Mouse (Mus musculus): ENCODE measurements around the gene Zfp457. TPM values are rescaled to one million over a fixed set of nuclear protein-coding genes. Genes with fewer than 3 reads are reported as not detected.
"Not testable (repeated sequence)": the region's sequence is repeated elsewhere in the genome, so short reads cannot be mapped to it uniquely, and the experiment has no call there.

Gene Zfp457
- 1.8 and 2.4 TPM in 2 replicates for polyA plus RNA-seq (2012; rRNA removed)

- DNase-seq (ENCODE audit: low spot score) = peak; percentile 56
These were observed at the start of gene Zfp457 for GRCm38 (mm10) chr13:67305822-67306672. Gene Zfp457 (minus strand): TSS chr13:67306485.

DNA sequence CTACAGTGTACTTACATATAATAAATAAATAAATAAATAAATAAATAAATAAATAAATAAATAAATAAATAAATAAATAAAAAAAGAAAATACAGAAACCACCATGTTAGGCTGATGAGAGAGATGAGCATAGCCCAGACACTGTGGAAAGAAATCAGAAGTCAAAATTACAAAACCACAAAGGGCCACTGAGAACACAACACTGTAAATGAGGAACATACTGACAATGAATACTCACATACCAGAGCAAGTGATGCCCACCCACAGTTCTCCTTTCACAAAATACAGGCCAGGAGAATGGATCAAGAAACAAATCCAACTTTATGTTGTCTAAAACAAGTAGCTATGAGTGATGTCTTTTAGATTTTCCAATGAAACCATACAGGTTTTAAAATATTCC, 45.6 kb upstream of the Zfp457 start:
- DNase-seq (ENCODE audit: low spot score) = no peak

GRCm38 (mm10) chr13:67343422-67343821, 37.1 kb upstream of the Zfp457 start:
- DNase-seq (ENCODE audit: low spot score) = no peak

DNA sequence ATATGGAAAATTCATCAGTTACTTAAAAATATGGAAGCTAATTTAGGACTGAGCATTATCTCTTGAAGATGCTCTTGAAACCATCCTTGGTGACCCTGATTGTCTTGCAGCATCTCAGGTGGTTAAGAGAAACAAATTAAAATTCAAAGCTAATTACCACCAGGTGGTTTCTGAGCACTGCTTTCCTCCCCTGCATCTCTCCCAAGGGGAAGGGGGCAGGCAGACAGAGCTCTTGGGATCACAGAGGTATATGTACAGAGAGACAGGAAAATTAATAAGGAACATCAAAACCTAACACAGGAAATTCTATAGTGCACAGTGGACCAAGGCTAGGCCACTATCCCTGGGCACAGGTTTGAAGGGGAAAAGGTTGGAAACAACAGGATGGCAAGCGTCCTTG, 26.6 kb upstream of the Zfp457 start:
- no peak for DNase-seq (ENCODE audit: low spot score)

DNA sequence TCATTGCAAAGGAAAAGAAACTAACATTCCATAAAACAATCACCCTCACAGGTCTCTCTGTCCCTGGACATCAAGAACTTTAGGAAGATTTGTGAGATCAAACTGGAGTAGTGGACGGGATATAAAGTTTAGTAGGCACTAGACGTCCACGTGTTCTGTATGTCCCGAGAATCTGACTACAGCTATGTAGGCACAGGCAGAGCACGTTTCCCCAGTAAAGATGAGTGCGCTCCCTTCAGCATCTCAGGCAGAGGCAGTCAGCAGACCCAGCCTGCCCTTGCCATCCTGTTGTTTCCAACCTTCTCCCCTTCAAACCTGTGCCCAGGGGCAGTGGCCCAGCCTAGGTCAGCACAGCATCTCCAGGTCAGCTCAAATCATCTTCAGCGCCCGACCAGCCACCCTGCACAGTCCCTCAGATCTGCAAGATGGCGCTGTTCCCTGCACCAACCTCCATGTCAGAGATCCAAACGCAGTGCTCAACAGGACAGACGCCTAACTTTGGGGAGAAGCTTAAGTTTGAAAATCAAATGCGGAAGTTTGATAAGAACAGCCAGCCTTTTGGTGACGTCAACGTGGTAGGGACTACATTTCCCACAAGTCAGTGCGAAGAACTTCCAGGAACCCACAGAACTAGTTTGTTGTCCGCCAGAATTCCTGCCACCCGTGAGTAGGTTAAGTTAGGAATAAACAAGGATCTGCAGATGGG, 25.9 kb upstream of the Zfp457 start, which contains the start of gene Zfp595:
TSS of gene Zfp595 (minus strand) at position 552 of the 706 bp plus-strand sequence.
- DNase-seq (ENCODE audit: low spot score) = peak; percentile 49

GRCm38 (mm10) chr13:67306718-67307117, 433 bp upstream of the Zfp457 start:
- DNase-seq (ENCODE audit: low spot score) = no peak

DNA sequence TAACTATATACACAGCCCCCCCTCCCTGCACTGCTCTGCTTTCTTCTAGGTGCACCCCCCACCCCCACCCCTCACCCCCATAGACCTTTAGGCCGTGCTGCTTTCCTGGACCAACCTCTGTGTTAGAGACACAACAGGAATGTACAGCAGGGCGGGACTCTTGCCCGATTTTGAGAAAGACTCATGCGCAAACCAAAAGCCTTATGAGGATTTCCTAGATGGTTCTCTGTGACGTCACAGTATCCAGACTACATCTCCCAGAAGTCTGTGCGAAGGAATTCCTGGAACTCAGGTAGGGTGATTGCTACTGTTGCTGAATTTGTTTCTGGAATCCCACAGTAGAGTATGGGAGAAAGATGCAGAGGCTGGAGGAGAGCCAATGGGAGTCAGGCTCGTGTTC, 28.0 kb downstream of the Zfp457 start, which contains the start of gene Zfp458:
TSS of gene Zfp458 (minus strand) at position 153 of the 400 bp plus-strand sequence.
- DNase-seq (ENCODE audit: low spot score) = no peak

- DNase-seq (ENCODE audit: low spot score) = not testable (repeated sequence)
These were observed 36.8 kb downstream of the Zfp457 start for GRCm38 (mm10) chr13:67269383-67270065.

DNA sequence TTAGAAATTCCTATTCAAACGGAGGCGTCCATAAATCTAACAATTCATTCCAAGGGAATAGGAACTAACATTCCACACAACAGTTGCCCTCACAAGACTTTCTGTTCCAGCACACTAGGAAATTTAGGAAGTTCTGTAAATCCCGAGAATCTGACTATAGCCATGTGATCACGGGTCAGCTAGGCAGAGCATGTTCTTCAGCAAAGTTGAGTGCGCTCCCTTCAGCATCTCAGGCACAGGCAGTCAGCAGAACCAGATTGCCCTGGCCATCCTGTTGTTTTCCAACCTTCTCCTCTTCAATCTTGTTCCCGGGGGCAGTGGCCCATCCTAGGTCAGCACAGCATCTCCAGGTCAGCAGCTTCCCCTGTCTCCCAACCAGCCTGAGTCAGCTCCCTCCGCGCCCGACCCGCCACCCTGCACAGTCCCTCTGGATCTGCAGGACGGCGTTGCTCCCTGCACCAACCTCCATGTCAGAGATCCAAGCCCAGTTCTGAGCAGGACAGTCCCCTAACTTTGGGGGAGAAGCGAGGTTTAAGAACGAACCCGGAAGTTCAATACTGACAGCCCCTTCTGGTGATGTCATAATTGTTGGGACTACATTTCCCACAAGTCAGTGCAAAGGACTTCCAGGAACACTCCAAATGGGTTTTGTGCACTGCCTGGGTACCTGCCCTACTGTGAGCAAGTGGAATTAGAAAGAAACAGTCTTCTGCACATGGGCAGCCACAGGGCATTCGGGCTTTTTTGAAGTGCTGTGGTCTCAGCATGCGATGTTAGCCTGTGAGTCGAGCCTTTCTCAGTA, 37.5 kb downstream of the Zfp457 start:
- DNase-seq (ENCODE audit: low spot score) = peak; percentile 52

Other genes starting within 250 kb of the Zfp457 start
- 1.4 and 1.5 TPM in 2 replicates for gene Zfp712, start 245.3 kb downstream of the Zfp457 start, polyA plus RNA-seq (2012; rRNA removed)
- 2.7 and 3.3 TPM in 2 replicates for gene Zfp708, start 208.5 kb downstream of the Zfp457 start, polyA plus RNA-seq (2012; rRNA removed)
- gene Gm28557, start 197.9 kb downstream of the Zfp457 start, polyA plus RNA-seq (2012; rRNA removed) = 4.8 and 6.3 TPM in 2 replicates
- 0.40 and 0.66 TPM in 2 replicates for gene Rslcan18, start 190.2 kb downstream of the Zfp457 start, polyA plus RNA-seq (2012; rRNA removed)
- gene Zfp759, start 184.8 kb downstream of the Zfp457 start, polyA plus RNA-seq (2012; rRNA removed) = 2.0 and 2.5 TPM in 2 replicates
- gene Rsl1, start 133.3 kb downstream of the Zfp457 start, polyA plus RNA-seq (2012; rRNA removed) = 6.4 and 7.4 TPM in 2 replicates
- gene Zfp455, start 112.0 kb downstream of the Zfp457 start, polyA plus RNA-seq (2012; rRNA removed) = 2.0 TPM in 2 replicates
- 2.0 and 2.4 TPM in 2 replicates for gene Zfp458, start 28.0 kb downstream of the Zfp457 start, polyA plus RNA-seq (2012; rRNA removed)
- gene Zfp595, start 26.1 kb upstream of the Zfp457 start, polyA plus RNA-seq (2012; rRNA removed) = 5.4 and 5.5 TPM in 2 replicates
- gene Gm28044, start 54.1 kb upstream of the Zfp457 start, polyA plus RNA-seq (2012; rRNA removed) = 0.43 and 0.47 TPM in 2 replicates
- 1.5 and 1.7 TPM in 2 replicates for gene Zfp953, start 54.1 kb upstream of the Zfp457 start, polyA plus RNA-seq (2012; rRNA removed)
- gene Gm28041, start 69.2 kb upstream of the Zfp457 start, polyA plus RNA-seq (2012; rRNA removed) = 0.32 and 0.45 TPM in 2 replicates
- gene Zfp456, start 69.3 kb upstream of the Zfp457 start, polyA plus RNA-seq (2012; rRNA removed) = 0.73 and 1.0 TPM in 2 replicates
- 7.6 and 8.3 TPM in 2 replicates for gene Zfp429, start 93.3 kb upstream of the Zfp457 start, polyA plus RNA-seq (2012; rRNA removed)
- gene Zfp459, start 114.9 kb upstream of the Zfp457 start, polyA plus RNA-seq (2012; rRNA removed) = 2.5 and 2.6 TPM in 2 replicates
- gene Zfp874a, start 145.1 kb upstream of the Zfp457 start, polyA plus RNA-seq (2012; rRNA removed) = 7.0 TPM in 2 replicates
- gene Zfp874b, start 177.8 kb upstream of the Zfp457 start, polyA plus RNA-seq (2012; rRNA removed) = 7.3 and 8.7 TPM in 2 replicates
- gene Zfp58, start 194.1 kb upstream of the Zfp457 start, polyA plus RNA-seq (2012; rRNA removed) = 6.5 and 6.9 TPM in 2 replicates
- gene Gm26965, start 219.7 kb upstream of the Zfp457 start, polyA plus RNA-seq (2012; rRNA removed) = 0.08 TPM in 1 of 2 replicates, not detected in the other
- gene Zfp87, start 219.7 kb upstream of the Zfp457 start, polyA plus RNA-seq (2012; rRNA removed) = 20.8 and 23.6 TPM in 2 replicates
- 4.9 TPM in 2 replicates for gene Zfp748, start 247.3 kb upstream of the Zfp457 start, polyA plus RNA-seq (2012; rRNA removed)